Mouse (Mus musculus): ENCODE data around the gene Zfhx3. TPM values are rescaled to one million over a fixed set of nuclear protein-coding genes. Genes with fewer than 3 reads are reported as not detected.

The Zfhx3 gene
- total and polyA plus RNA-seq, 2 experiments from 2014 or later, result 14.9 to 15.3 TPM

DNA sequence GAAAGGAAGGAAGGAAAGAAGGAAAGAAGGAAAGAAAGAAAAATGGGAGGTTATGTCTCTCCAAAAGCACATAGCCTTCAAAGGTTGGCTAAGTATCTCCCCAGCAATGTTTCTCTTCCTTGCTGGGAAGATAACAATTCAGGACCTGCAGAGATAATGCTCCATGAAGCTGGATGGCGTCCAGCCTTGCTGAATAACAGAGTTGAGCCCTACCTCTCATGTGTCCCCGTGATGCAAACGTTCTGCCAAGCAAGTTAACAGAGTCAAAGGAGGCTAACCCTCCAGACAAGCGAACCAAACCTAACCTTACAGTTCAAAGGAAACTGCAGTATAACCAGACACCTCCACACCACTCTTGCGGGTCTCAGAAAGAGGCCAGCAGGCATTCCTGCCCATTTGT, 681.2 kb downstream of the Zfhx3 start:
- Histone ChIP-seq H3K36me3 (ENCODE audit: insufficient read depth, low read length) (no peaks in the 10 kb centered on the region), H3K27ac (no peak overlapping the region), H3K9me3 (ENCODE audit: low read length) (no peaks in the 10 kb centered on the region), H3K4me2 (ENCODE audit: low read depth, low read length) (no peak overlapping the region), H3K9ac (replicated peaks; ENCODE audit: low read length) (no peak overlapping the region), H3K4me1 (ENCODE audit: insufficient read depth, low read length) (no peaks in the 10 kb centered on the region), H3K4me3 (ENCODE audit: low read length) (no peak overlapping the region), H3K27me3 (ENCODE audit: insufficient read depth, low read length) (no peaks in the 10 kb centered on the region)
- WGBS, result 61% methylated on average over 5 of the region's 5 CpGs
- no peak for ATAC-seq
- TF ChIP-seq CTCF (IDR thresholded peaks at IDR 0.05; ENCODE audit: low read depth), result no peak
- DNase-seq (ENCODE audit: low spot score), result no peak

DNA sequence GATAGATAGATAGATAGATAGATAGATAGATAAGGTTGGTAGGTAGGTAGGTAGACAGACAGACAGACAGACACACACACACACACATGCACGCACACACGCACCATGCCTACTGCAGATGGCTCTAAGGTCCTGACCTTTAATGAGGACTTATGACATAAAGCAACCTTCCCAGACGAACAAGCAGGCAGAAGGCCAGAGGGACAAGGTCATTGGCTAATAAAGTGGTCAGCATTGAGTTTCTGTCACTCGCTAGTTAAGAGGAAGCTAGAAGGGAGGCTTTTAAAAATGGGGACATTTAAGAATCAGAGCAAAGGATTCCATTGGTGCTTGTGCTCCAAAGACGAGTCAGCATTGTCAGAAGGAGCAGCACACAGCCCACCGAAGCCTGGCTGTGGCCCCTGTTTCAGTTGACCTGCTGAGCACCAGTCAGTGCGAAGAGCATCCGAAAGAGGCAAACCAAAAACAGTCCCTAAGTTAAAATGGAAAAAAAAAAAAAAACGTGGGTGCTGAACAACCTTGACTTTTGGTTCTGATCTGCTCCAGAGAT, 683.2 kb downstream of the Zfhx3 start:
- Histone ChIP-seq H3K27me3 (ENCODE audit: insufficient read depth, low read length) (no peaks in the 10 kb centered on the region), H3K9ac (replicated peaks; ENCODE audit: low read length) (no peak overlapping the region), H3K36me3 (ENCODE audit: insufficient read depth, low read length) (no peaks in the 10 kb centered on the region), H3K27ac (no peak overlapping the region), H3K4me3 (ENCODE audit: low read length) (no peak overlapping the region), H3K9me3 (ENCODE audit: low read length) (no peaks in the 10 kb centered on the region), H3K4me2 (ENCODE audit: low read depth, low read length) (no peak overlapping the region), H3K4me1 (ENCODE audit: insufficient read depth, low read length) (no peaks in the 10 kb centered on the region)
- no peak for ATAC-seq
- DNase-seq (ENCODE audit: low spot score), result no peak
- WGBS, result 80% methylated on average over 9 of the region's 9 CpGs
- TF ChIP-seq CTCF (IDR thresholded peaks at IDR 0.05; ENCODE audit: low read depth), result no peak

DNA sequence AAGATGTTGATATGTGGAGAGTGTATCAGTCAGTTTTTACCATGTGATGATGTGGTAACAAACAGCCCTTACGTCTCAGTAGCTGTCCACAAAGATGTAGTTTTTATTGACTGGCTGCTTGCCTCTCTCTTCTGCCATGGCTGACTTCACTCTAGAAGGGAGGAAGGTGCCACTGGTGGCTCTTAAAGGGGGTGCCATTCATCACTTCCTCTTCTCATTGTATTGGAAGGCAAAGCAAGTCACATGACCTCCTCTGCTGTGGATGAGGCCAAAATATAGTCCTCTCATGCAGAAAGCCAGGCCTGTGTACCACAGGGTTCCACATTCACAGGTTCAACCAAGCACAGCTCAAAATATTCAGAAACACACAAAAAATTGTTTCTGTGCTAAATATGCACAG, 688.6 kb downstream of the Zfhx3 start:
- 92% methylated on average over 1 of the region's 1 CpGs for WGBS
- Histone ChIP-seq H3K27ac (no peak overlapping the region), H3K27me3 (ENCODE audit: insufficient read depth, low read length) (no peaks in the 10 kb centered on the region), H3K4me2 (ENCODE audit: low read depth, low read length) (no peak overlapping the region), H3K4me1 (ENCODE audit: insufficient read depth, low read length) (no peaks in the 10 kb centered on the region), H3K9ac (replicated peaks; ENCODE audit: low read length) (no peak overlapping the region), H3K36me3 (ENCODE audit: insufficient read depth, low read length) (no peaks in the 10 kb centered on the region), H3K9me3 (ENCODE audit: low read length) (no peaks in the 10 kb centered on the region), H3K4me3 (ENCODE audit: low read length) (no peak overlapping the region)
- no peak for TF ChIP-seq CTCF (IDR thresholded peaks at IDR 0.05; ENCODE audit: low read depth)
- DNase-seq (ENCODE audit: low spot score) (no peak), ATAC-seq (no peak)

DNA sequence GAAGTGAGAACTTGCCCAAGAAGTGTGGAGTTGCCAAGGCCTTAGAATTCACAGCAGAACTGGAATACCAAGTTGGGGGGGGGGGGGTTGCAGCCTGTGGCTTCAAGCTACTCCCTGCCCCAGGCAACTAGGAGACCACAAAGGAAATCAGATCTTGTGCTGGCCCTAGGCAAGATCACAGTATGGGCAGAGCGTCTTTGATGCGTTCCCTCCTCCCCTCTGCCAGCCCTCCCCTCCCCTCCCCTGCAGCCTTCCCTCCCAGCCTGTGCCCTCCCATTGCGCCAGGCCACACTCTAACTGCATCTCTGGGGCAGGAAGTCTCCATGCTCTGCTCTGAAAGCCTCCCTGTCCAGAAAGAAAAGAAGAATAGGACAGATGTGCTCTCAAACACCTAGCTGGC, 691.8 kb downstream of the Zfhx3 start:
- ATAC-seq, result no peak
- 54% methylated on average over 3 of the region's 3 CpGs for WGBS
- Histone ChIP-seq H3K4me3 (ENCODE audit: low read length) (no peak overlapping the region), H3K9me3 (ENCODE audit: low read length) (no peaks in the 10 kb centered on the region), H3K4me2 (ENCODE audit: low read depth, low read length) (no peak overlapping the region), H3K4me1 (ENCODE audit: insufficient read depth, low read length) (no peaks in the 10 kb centered on the region), H3K36me3 (ENCODE audit: insufficient read depth, low read length) (no peaks in the 10 kb centered on the region), H3K27ac (no peak overlapping the region), H3K9ac (replicated peaks; ENCODE audit: low read length) (no peak overlapping the region), H3K27me3 (ENCODE audit: insufficient read depth, low read length) (no peaks in the 10 kb centered on the region)
- DNase-seq (ENCODE audit: low spot score), result no peak
- TF ChIP-seq CTCF (IDR thresholded peaks at IDR 0.05; ENCODE audit: low read depth), result no peak

DNA sequence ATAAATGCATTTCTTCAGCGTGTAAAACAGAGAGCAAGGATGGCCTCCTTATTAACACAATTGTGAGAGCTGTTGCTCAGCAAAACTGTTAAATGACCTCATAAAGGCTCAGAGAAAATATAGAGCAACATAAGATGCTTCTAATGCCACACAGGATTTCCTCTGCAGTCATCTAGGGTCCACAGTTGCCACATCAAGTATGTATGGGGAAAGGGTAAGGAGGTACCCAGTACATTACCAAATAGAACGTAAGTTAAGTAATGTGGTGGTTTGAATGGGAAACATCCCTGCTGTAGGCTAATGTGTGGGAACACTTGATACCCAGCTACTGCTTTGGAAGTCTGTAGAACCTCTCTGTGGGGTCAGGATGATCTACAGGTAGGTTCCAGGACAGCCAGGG, 695.4 kb downstream of the Zfhx3 start:
- no peaks in the 10 kb centered on the region for H3K27me3 ChIP-seq (ENCODE audit: insufficient read depth, low read length)
- no peak overlapping the region for H3K9ac ChIP-seq (replicated peaks; ENCODE audit: low read length)
- 91% methylated on average over 2 of the region's 2 CpGs for WGBS
- ATAC-seq (no peak), DNase-seq (ENCODE audit: low spot score) (no peak)
- TF ChIP-seq CTCF (IDR thresholded peaks at IDR 0.05; ENCODE audit: low read depth), result no peak
- H3K4me1 ChIP-seq (ENCODE audit: insufficient read depth, low read length), result no peaks in the 10 kb centered on the region
- H3K4me2 ChIP-seq (ENCODE audit: low read depth, low read length), result no peak overlapping the region
- H3K4me3 ChIP-seq (ENCODE audit: low read length), result no peak overlapping the region
- no peaks in the 10 kb centered on the region for H3K36me3 ChIP-seq (ENCODE audit: insufficient read depth, low read length)
- no peak overlapping the region for H3K27ac ChIP-seq
- H3K9me3 ChIP-seq (ENCODE audit: low read length), result no peaks in the 10 kb centered on the region

DNA sequence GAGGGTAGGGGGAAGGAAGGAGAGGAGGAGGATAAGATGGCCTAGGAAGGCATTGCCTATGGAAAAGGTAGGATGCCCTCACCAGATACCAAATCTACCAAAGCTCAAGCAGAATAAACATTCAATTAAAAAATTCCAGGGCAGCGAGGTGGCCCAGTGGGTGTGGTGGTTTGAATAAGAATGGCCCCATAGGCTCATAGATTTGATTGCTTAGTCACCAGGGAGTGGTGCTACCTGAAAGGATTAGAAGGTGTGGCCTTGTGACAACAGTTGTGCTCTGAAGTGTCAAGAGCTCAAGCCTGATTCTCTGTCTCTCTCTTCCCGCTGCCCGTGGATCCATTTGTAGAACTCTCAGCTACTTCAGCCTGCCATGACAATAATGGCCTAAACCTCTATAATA, 703.2 kb downstream of the Zfhx3 start:
- WGBS, result 84% methylated on average over 3 of the region's 3 CpGs
- no peak for ATAC-seq

DNA sequence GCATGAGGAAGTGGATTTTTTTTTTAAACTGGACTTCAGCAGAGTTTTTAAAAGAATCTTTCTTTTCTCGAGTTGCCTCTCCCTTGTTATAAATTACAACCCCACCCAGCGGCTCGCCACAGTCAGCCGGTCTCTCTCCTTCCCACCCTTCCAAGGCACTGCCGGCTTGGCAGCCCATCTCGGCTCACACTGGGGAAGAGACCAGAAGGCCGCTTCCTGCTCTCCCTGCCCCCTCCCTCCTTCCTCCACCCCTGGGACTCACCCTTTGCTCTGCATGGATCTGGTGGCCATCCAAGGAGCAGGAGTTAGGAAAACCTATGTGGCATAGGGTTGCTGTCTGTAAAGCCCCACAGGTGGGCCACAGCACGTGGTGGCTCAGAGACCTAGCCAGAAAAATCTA, 705.1 kb downstream of the Zfhx3 start:
- Histone ChIP-seq H3K9ac (replicated peaks; ENCODE audit: low read length) (no peak overlapping the region), H3K4me3 (ENCODE audit: low read length) (no peak overlapping the region), H3K27me3 (ENCODE audit: insufficient read depth, low read length) (no peaks in the 10 kb centered on the region), H3K27ac (no peak overlapping the region), H3K9me3 (ENCODE audit: low read length) (no peaks in the 10 kb centered on the region), H3K4me2 (ENCODE audit: low read depth, low read length) (no peak overlapping the region), H3K4me1 (ENCODE audit: insufficient read depth, low read length) (no peaks in the 10 kb centered on the region), H3K36me3 (ENCODE audit: insufficient read depth, low read length) (no peaks in the 10 kb centered on the region)
- no peak for TF ChIP-seq CTCF (IDR thresholded peaks at IDR 0.05; ENCODE audit: low read depth)
- DNase-seq (ENCODE audit: low spot score), result no peak
- no peak for ATAC-seq
- 54% methylated on average over 8 of the region's 8 CpGs for WGBS

More for the DNA sequence above, 703.2 kb downstream of the Zfhx3 start:
- TF ChIP-seq CTCF (IDR thresholded peaks at IDR 0.05; ENCODE audit: low read depth), result no peak
- no peak for DNase-seq (ENCODE audit: low spot score)
- no peaks in the 10 kb centered on the region for H3K27me3 ChIP-seq (ENCODE audit: insufficient read depth, low read length)
- no peaks in the 10 kb centered on the region for H3K36me3 ChIP-seq (ENCODE audit: insufficient read depth, low read length)
- H3K4me3 ChIP-seq (ENCODE audit: low read length), result no peak overlapping the region
- no peak overlapping the region for H3K9ac ChIP-seq (replicated peaks; ENCODE audit: low read length)
- H3K4me2 ChIP-seq (ENCODE audit: low read depth, low read length), result no peak overlapping the region
- H3K9me3 ChIP-seq (ENCODE audit: low read length), result no peaks in the 10 kb centered on the region
- H3K27ac ChIP-seq, result no peak overlapping the region
- H3K4me1 ChIP-seq (ENCODE audit: insufficient read depth, low read length), result no peaks in the 10 kb centered on the region

Data from hindbrain, postnatal 0 days (tissue).